Mouse (Mus musculus) liver, embryonic 14.5 days (tissue): ENCODE measurements around the gene Mbtps2.

ENCODE experiments used
- CTCF ChIP-seq: IDR thresholded peaks from 2 replicates; pipeline ENCODE4 v1.5.1; 2016; ENCODE audit warnings: antibody characterized with exemption, low read depth, control low read depth
- EP300 ChIP-seq: IDR thresholded peaks from 2 replicates; pipeline ENCODE4 v1.6.1; 2016; ENCODE audit warnings: antibody characterized with exemption, low read depth

GRCm38 (mm10) chrX:157547082-157547481 is 51.4 kb downstream of the Mbtps2 start:
- TF ChIP-seq CTCF (no peak), EP300 (no peak)
